Mouse (Mus musculus) thymus, postnatal 10 days (tissue): Measurements from ENCODE around the gene Gm17416.
A peak's percentile ranks its signal among the peaks of the same experiment; 100 is the strongest.

Experiments
- DNase-seq, 2 experiments: peaks; one replicate each; pipeline ENCODE4 v3.0.0; 2021; ENCODE audit warnings: low spot score in 2 of 2

Gm17416 gene

GRCm38 (mm10) chr2:152604057-152604456 lies 34.9 kb downstream of the Gm17416 start, which contains the start of gene Defb36:
Gene Defb36, plus strand, starts transcription at chr2:152604327.
- peak in 1 of 2 experiments; percentile 15 for DNase-seq

GRCm38 (mm10) chr2:152607746-152608145 lies 38.6 kb downstream of the Gm17416 start:
- DNase-seq: no peak

GRCm38 (mm10) chr2:152608719-152609118 lies 39.6 kb downstream of the Gm17416 start:
- DNase-seq: no peak

- DNase-seq: no peak
Measured at GRCm38 (mm10) chr2:152612193-152612592, 43.1 kb downstream of the Gm17416 start.

GRCm38 (mm10) chr2:152615563-152615962 lies 46.4 kb downstream of the Gm17416 start:
- peak in 1 of 2 experiments; percentile 61 for DNase-seq

- no peak for DNase-seq
Measured at GRCm38 (mm10) chr2:152616470-152616869, 47.3 kb downstream of the Gm17416 start.

GRCm38 (mm10) chr2:152617374-152617773 lies 48.2 kb downstream of the Gm17416 start:
- DNase-seq: peak in 1 of 2 experiments; percentile 42
